Mouse (Mus musculus): ENCODE measurements around the gene Epb41l2.
A peak's percentile ranks its signal among the peaks of the same experiment; 100 is the strongest.

The Epb41l2 gene

DNA sequence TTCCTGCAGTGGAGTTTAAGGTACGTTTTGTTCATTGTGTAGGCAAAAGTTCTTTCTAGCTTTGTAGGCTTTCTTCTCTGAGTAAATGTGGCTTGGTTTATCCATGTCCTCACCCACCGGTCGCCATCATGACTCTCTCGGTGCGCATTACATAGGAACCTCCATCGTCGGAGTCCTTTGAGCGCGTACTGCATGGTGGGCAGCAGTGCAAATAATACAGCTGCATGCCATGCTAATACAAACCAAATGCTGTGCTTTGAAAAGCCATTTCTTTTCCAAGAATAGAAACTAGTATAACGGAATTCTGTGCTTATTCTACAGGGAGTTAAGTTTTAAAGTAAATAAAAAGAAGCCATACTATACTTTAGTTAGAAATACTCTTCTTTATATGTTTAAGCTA is 24.8 kb downstream of the Epb41l2 start:
- H3K27me3 ChIP-seq (ENCODE audit: insufficient read depth, low read length), result no peaks in the 10 kb centered on the region
- H3K36me3 ChIP-seq (ENCODE audit: insufficient read depth, low read length), result 0 out of 2 replicates have a peak, but pooled peaks cover 7% of the 10 kb centered on the region

DNA sequence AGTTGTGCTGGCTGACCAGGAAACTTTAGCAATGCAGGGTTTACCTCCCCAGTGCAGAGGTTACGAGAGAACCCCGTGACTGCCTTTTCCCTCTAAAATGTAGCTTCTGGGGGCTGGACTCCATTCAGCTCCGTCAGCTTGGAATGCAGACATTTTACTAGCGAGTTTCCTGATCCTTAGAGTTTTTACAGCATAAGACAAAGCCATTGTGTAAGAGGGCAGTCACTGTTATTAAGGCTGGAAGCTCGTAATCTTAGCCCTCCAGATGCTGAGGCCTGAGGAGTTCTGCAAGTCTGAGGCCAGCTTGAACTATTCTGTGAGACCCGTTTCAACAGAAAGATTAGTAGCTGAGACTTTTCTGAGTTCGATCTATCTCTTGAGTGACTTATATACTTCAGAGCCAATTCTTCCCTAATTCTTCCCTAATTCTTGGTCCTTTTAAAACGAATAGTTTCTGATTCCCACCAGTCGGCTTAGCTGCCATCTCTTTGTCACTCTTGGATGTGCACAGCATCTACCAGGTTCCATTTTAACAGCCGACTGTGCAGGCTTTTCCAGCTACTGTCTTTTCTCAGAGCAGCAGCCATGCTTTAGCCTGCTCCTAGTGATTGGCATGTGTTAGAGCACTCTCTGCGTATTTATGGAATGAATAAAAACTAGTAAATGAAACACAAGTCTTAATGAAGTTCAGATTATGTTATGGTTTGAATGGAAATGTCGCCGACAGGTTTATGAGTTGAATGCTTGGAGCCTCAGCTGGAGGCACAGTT is 26.4 kb downstream of the Epb41l2 start:
- no peaks in the 10 kb centered on the region for H3K9me3 ChIP-seq (ENCODE audit: low read length)
- no peak overlapping the region for H3K4me3 ChIP-seq (replicated peaks; ENCODE audit: low read length)
- H3K36me3 ChIP-seq (ENCODE audit: insufficient read depth, low read length), result 0 out of 2 replicates have a peak, but pooled peaks cover 12% of the 10 kb centered on the region
- H3K4me1 ChIP-seq (replicated peaks; ENCODE audit: low read depth, low read length), result peaks cover 82% of the 10 kb centered on the region
- no peaks in the 10 kb centered on the region for H3K27me3 ChIP-seq (ENCODE audit: insufficient read depth, low read length)
- TF ChIP-seq NANOG (IDR thresholded peaks at IDR 0.05; ENCODE audit: borderline replicate concordance, low read length), result no peak
- no peak for TF ChIP-seq POU5F1 (IDR thresholded peaks at IDR 0.05; ENCODE audit: borderline replicate concordance, low read length)
- no peak for TF ChIP-seq CTCF (conservative IDR thresholded peaks at IDR 0.05; ENCODE audit: low read length)

More for the DNA sequence above, 24.8 kb downstream of the Epb41l2 start:
- Histone ChIP-seq H3K4me1 (replicated peaks; ENCODE audit: low read depth, low read length) (peaks cover 82% of the 10 kb centered on the region), H3K4me3 (replicated peaks; ENCODE audit: low read length) (peak overlapping the region; percentile 81), H3K9me3 (ENCODE audit: low read length) (no peaks in the 10 kb centered on the region)
- no peak for TF ChIP-seq CTCF (conservative IDR thresholded peaks at IDR 0.05; ENCODE audit: low read length)
- no peak for TF ChIP-seq NANOG (IDR thresholded peaks at IDR 0.05; ENCODE audit: borderline replicate concordance, low read length)
- no peak for TF ChIP-seq POU5F1 (IDR thresholded peaks at IDR 0.05; ENCODE audit: borderline replicate concordance, low read length)

- H3K36me3 ChIP-seq (ENCODE audit: insufficient read depth, low read length), result 0 out of 2 replicates have a peak, but pooled peaks cover 12% of the 10 kb centered on the region
- H3K27me3 ChIP-seq (ENCODE audit: insufficient read depth, low read length), result no peaks in the 10 kb centered on the region
- H3K4me1 ChIP-seq (replicated peaks; ENCODE audit: low read depth, low read length), result peaks cover 75% of the 10 kb centered on the region
- H3K9me3 ChIP-seq (ENCODE audit: low read length), result no peaks in the 10 kb centered on the region
- no peak for TF ChIP-seq POU5F1 (IDR thresholded peaks at IDR 0.05; ENCODE audit: borderline replicate concordance, low read length)
- TF ChIP-seq NANOG (IDR thresholded peaks at IDR 0.05; ENCODE audit: borderline replicate concordance, low read length), result no peak
- no peak for TF ChIP-seq CTCF (conservative IDR thresholded peaks at IDR 0.05; ENCODE audit: low read length)
- no peak overlapping the region for H3K4me3 ChIP-seq (replicated peaks; ENCODE audit: low read length)
Measured at GRCm38 (mm10) chr10:25386868-25387267, 27.3 kb downstream of the Epb41l2 start.

DNA sequence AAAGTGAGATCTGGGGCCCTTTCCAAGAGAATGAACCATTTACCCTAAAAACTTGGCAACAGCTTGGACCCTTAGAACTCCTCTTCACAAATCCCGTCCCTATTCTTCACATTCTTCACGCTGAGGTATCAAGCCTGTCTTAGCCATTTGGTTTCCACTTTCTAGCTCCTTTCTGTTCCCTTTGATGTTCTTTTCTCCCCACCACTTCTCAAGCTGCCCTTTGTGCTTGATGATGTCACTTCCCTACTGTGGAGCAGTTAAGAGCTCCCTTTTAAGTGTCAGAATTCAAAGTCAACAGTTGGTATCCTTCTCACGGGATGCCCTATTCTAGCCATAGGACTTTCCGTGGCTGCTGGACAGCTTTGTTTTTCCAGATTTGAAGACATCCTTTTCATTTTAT is 27.7 kb downstream of the Epb41l2 start:
- Histone ChIP-seq H3K9me3 (ENCODE audit: low read length) (no peaks in the 10 kb centered on the region), H3K4me3 (replicated peaks; ENCODE audit: low read length) (no peak overlapping the region), H3K36me3 (ENCODE audit: insufficient read depth, low read length) (0 out of 2 replicates have a peak, but pooled peaks cover 12% of the 10 kb centered on the region), H3K4me1 (replicated peaks; ENCODE audit: low read depth, low read length) (peaks cover 73% of the 10 kb centered on the region), H3K27me3 (ENCODE audit: insufficient read depth, low read length) (no peaks in the 10 kb centered on the region)
- TF ChIP-seq CTCF (conservative IDR thresholded peaks at IDR 0.05; ENCODE audit: low read length) (no peak), POU5F1 (IDR thresholded peaks at IDR 0.05; ENCODE audit: borderline replicate concordance, low read length) (no peak), NANOG (IDR thresholded peaks at IDR 0.05; ENCODE audit: borderline replicate concordance, low read length) (no peak)

DNA sequence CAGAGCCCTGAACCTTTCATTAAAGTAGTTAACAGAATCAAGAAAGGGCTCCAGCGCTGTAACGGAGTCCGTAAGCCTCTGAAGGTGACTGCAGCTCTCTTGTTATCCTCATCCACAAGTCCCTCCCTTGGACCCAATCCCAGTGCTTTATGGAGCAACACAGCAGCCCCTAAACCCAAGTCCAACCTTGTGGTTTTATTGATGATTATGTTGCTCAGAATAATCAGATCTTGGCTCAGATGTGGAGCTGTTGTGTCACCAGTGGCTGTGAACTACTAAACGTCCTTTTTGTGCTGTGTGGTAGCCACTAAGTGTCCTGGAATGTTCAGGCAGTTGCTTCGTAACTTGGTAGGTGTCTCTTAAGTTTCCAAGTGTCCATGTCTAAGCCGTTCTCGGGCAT is 33.2 kb downstream of the Epb41l2 start:
- Histone ChIP-seq H3K27me3 (ENCODE audit: insufficient read depth, low read length) (no peaks in the 10 kb centered on the region), H3K9me3 (ENCODE audit: low read length) (no peaks in the 10 kb centered on the region), H3K4me3 (replicated peaks; ENCODE audit: low read length) (no peak overlapping the region), H3K36me3 (ENCODE audit: insufficient read depth, low read length) (0 out of 2 replicates have a peak, but pooled peaks cover 18% of the 10 kb centered on the region), H3K4me1 (replicated peaks; ENCODE audit: low read depth, low read length) (peaks cover 35% of the 10 kb centered on the region)
- TF ChIP-seq POU5F1 (IDR thresholded peaks at IDR 0.05; ENCODE audit: borderline replicate concordance, low read length) (no peak), CTCF (conservative IDR thresholded peaks at IDR 0.05; ENCODE audit: low read length) (no peak), NANOG (IDR thresholded peaks at IDR 0.05; ENCODE audit: borderline replicate concordance, low read length) (no peak)

GRCm38 (mm10) chr10:25393721-25394120 is 34.1 kb downstream of the Epb41l2 start:
- no peak for TF ChIP-seq POU5F1 (IDR thresholded peaks at IDR 0.05; ENCODE audit: borderline replicate concordance, low read length)
- no peak for TF ChIP-seq CTCF (conservative IDR thresholded peaks at IDR 0.05; ENCODE audit: low read length)
- no peak for TF ChIP-seq NANOG (IDR thresholded peaks at IDR 0.05; ENCODE audit: borderline replicate concordance, low read length)
- H3K4me1 ChIP-seq (replicated peaks; ENCODE audit: low read depth, low read length), result peaks cover 28% of the 10 kb centered on the region

DNA sequence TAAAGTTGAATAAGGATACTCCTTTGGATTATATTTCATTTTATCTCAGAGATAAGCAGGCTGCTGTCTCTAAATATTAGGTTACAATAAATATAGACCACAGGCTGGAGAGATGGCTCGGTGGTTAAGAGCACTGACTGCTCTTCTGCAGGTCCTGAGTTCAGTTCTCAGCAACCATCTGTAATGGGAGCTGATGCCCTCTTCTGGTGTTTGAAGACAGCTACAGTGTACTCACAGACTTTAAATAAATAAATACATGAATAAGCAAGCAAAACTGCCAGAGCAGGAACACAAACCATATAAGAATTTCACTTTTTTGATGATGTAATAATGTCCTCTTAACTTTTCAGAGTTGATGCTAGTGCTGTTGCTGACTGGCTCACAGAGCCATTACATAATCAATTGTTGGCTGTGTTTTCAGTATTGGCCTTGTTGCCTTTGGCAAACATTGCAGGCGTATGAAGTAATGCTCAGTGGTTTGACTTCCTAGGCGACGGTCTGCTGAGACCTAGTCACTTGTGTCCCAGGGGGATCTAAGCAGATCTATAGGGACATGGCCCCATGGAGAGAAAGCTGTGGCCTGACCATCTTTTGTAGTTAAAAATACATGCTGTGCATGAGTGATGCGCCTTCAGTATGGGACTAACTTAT is 35.8 kb downstream of the Epb41l2 start:
- Histone ChIP-seq H3K4me1 (replicated peaks; ENCODE audit: low read depth, low read length) (peaks cover 12% of the 10 kb centered on the region), H3K9me3 (ENCODE audit: low read length) (no peaks in the 10 kb centered on the region), H3K27me3 (ENCODE audit: insufficient read depth, low read length) (no peaks in the 10 kb centered on the region), H3K4me3 (replicated peaks; ENCODE audit: low read length) (no peak overlapping the region), H3K36me3 (ENCODE audit: insufficient read depth, low read length) (0 out of 2 replicates have a peak, but pooled peaks cover 10% of the 10 kb centered on the region)
- TF ChIP-seq CTCF (conservative IDR thresholded peaks at IDR 0.05; ENCODE audit: low read length), result no peak

More at GRCm38 (mm10) chr10:25393721-25394120, 34.1 kb downstream of the Epb41l2 start:
- no peaks in the 10 kb centered on the region for H3K9me3 ChIP-seq (ENCODE audit: low read length)
- 0 out of 2 replicates have a peak, but pooled peaks cover 14% of the 10 kb centered on the region for H3K36me3 ChIP-seq (ENCODE audit: insufficient read depth, low read length)
- H3K27me3 ChIP-seq (ENCODE audit: insufficient read depth, low read length), result no peaks in the 10 kb centered on the region
- no peak overlapping the region for H3K4me3 ChIP-seq (replicated peaks; ENCODE audit: low read length)

- no peaks in the 10 kb centered on the region for H3K27me3 ChIP-seq (ENCODE audit: insufficient read depth, low read length)
Measured at GRCm38 (mm10) chr10:25396859-25397258, 37.3 kb downstream of the Epb41l2 start.

More at GRCm38 (mm10) chr10:25396859-25397258, 37.3 kb downstream of the Epb41l2 start:
- no peaks in the 10 kb centered on the region for H3K9me3 ChIP-seq (ENCODE audit: low read length)
- 0 out of 2 replicates have a peak, but pooled peaks cover 7% of the 10 kb centered on the region for H3K36me3 ChIP-seq (ENCODE audit: insufficient read depth, low read length)
- peaks cover 4% of the 10 kb centered on the region; the same call in 1 of the 2 replicates for H3K4me1 ChIP-seq (replicated peaks; ENCODE audit: low read depth, low read length)
- TF ChIP-seq CTCF (conservative IDR thresholded peaks at IDR 0.05; ENCODE audit: low read length) (no peak), POU5F1 (IDR thresholded peaks at IDR 0.05; ENCODE audit: borderline replicate concordance, low read length) (no peak), NANOG (IDR thresholded peaks at IDR 0.05; ENCODE audit: borderline replicate concordance, low read length) (no peak)
- no peak overlapping the region for H3K4me3 ChIP-seq (replicated peaks; ENCODE audit: low read length)

Data from E14TG2a.4 (cell line).